Mouse (Mus musculus) intestine, embryonic 14.5 days (tissue): ENCODE data around the gene Rabgap1l. TPM values are rescaled to one million over a fixed set of nuclear protein-coding genes. Genes with fewer than 3 reads are reported as not detected.

Experiments
- ATAC-seq: fragments of 200-750 bp; cut with Nextera tagmentation; replicated peaks from 2 replicates; pipeline ENCODE4 v1.8.0; 2017; ENCODE audit warnings: low read depth, moderate number of reproducible peaks, moderate TSS enrichment, moderate library complexity; ENCODE audit not compliant: low FRiP score, low TSS enrichment
- DNase-seq: peaks from one replicate; pipeline ENCODE4 v3.0.0-alpha.2; 2018; ENCODE audit warnings: low spot score
- H3K27ac ChIP-seq: fragments of 300-500 bp; sonication (generic); 2 replicates; pipeline ENCODE4 v1.5.1; 2014; ENCODE audit warnings: low read depth, mild to moderate bottlenecking, control low read depth
- H3K27me3 ChIP-seq: fragments of 300-500 bp; sonication (generic); replicated peaks from 2 replicates; pipeline ENCODE4 v1.6.1; 2014; ENCODE audit warnings: low read length, control low read depth; ENCODE audit not compliant: control insufficient read depth, insufficient read depth
- H3K36me3 ChIP-seq: fragments of 300-500 bp; sonication (generic); 2 replicates; pipeline ENCODE4 v1.6.1; 2014; ENCODE audit warnings: low read length, control low read depth; ENCODE audit not compliant: control insufficient read depth, insufficient read depth
- H3K4me1 ChIP-seq: fragments of 300-500 bp; sonication (generic); replicated peaks from 2 replicates; pipeline ENCODE4 v1.6.1; 2014; ENCODE audit warnings: low read length, control low read depth, mixed read lengths; ENCODE audit not compliant: control insufficient read depth, insufficient read depth
- H3K4me2 ChIP-seq: fragments of 300-500 bp; sonication (generic); 2 replicates; pipeline ENCODE4 v1.6.1; 2014; ENCODE audit warnings: low read length
- H3K4me3 ChIP-seq: fragments of 300-500 bp; sonication (generic); 2 replicates; pipeline ENCODE4 v1.5.1; 2014; ENCODE audit warnings: low read depth, low read length, control low read depth, mixed read lengths
- H3K9ac ChIP-seq: fragments of 300-500 bp; sonication (generic); 2 replicates; pipeline ENCODE4 v1.6.1; 2014; ENCODE audit warnings: mild to moderate bottlenecking, low read length
- H3K9me3 ChIP-seq: fragments of 300-500 bp; sonication (generic); 2 replicates; pipeline ENCODE4 v1.6.1; 2016; ENCODE audit warnings: low read length, control low read depth; ENCODE audit not compliant: control insufficient read depth
- WGBS: fragments of 180-500 bp; shearing (Covaris S2); extraction: QIAGEN DNeasy Blood & Tissue Kit; methylation state at CpG from one replicate; pipeline ENCODE4 v1.1.7; 2014; 5-methylcytosine and 5-hydroxymethylcytosine counted together
- polyA plus RNA-seq: library from polyadenylated mRNA; unstranded; fragments of >200 nt; fragmentation: Nextera tagmentation; extraction: Ambion mirVana; gene quantifications from 2 replicates; pipeline ENCODE4 v1.2.1, GENCODE M21; 2014

Gene Rabgap1l
- polyA plus RNA-seq, 1 experiment from 2014 or later, result 19.9 TPM

- no peaks in the 10 kb centered on the region for H3K9me3 ChIP-seq
- H3K4me2 ChIP-seq, result no peak overlapping the region
- no peaks in the 10 kb centered on the region for H3K27me3 ChIP-seq
- no peak overlapping the region for H3K4me3 ChIP-seq
- DNase-seq, result no peak
- H3K36me3 ChIP-seq, result no peaks in the 10 kb centered on the region
- H3K4me1 ChIP-seq, result no peaks in the 10 kb centered on the region
- H3K27ac ChIP-seq, result no peak overlapping the region
- WGBS, result 85% methylated on average over 3 of the region's 3 CpGs
- no peak overlapping the region for H3K9ac ChIP-seq
- ATAC-seq, result no peak
These were observed 495.3 kb downstream of the Rabgap1l start for GRCm38 (mm10) chr1:160297701-160298100.

GRCm38 (mm10) chr1:160295323-160295722, 497.7 kb downstream of the Rabgap1l start:
- DNase-seq (no peak), ATAC-seq (no peak)
- Histone ChIP-seq H3K4me1 (no peaks in the 10 kb centered on the region), H3K27ac (no peak overlapping the region), H3K36me3 (no peaks in the 10 kb centered on the region), H3K4me3 (no peak overlapping the region), H3K4me2 (no peak overlapping the region), H3K9ac (no peak overlapping the region), H3K27me3 (no peaks in the 10 kb centered on the region), H3K9me3 (no peaks in the 10 kb centered on the region)
- 91% methylated on average over 1 of the region's 1 CpGs for WGBS

GRCm38 (mm10) chr1:160293488-160293887, 499.5 kb downstream of the Rabgap1l start:
- H3K9me3 ChIP-seq, result no peaks in the 10 kb centered on the region
- H3K4me1 ChIP-seq, result no peaks in the 10 kb centered on the region
- H3K4me2 ChIP-seq, result no peak overlapping the region
- no peak for ATAC-seq
- H3K36me3 ChIP-seq, result no peaks in the 10 kb centered on the region
- DNase-seq, result no peak
- no peak overlapping the region for H3K4me3 ChIP-seq
- H3K27me3 ChIP-seq, result no peaks in the 10 kb centered on the region
- H3K27ac ChIP-seq, result no peak overlapping the region
- H3K9ac ChIP-seq, result no peak overlapping the region
- WGBS, result 81% methylated on average over 3 of the region's 3 CpGs

GRCm38 (mm10) chr1:160292058-160292457, 501.0 kb downstream of the Rabgap1l start:
- no peak overlapping the region for H3K27ac ChIP-seq
- no peaks in the 10 kb centered on the region for H3K9me3 ChIP-seq
- no peaks in the 10 kb centered on the region for H3K27me3 ChIP-seq
- WGBS, result 91% methylated on average over 2 of the region's 2 CpGs
- H3K4me2 ChIP-seq, result no peak overlapping the region
- H3K4me3 ChIP-seq, result no peak overlapping the region
- no peaks in the 10 kb centered on the region; the same call in 1 of the 2 replicates for H3K4me1 ChIP-seq
- DNase-seq (no peak), ATAC-seq (no peak)
- no peaks in the 10 kb centered on the region for H3K36me3 ChIP-seq
- H3K9ac ChIP-seq, result no peak overlapping the region

- no peaks in the 10 kb centered on the region for H3K9me3 ChIP-seq
- no peak for DNase-seq
- ATAC-seq, result no peak
- H3K27ac ChIP-seq, result no peak overlapping the region
- H3K9ac ChIP-seq, result no peak overlapping the region
- peaks cover 4% of the 10 kb centered on the region; the same call in 1 of the 2 replicates for H3K4me1 ChIP-seq
- no peaks in the 10 kb centered on the region for H3K36me3 ChIP-seq
- 63% methylated on average over 9 of the region's 9 CpGs for WGBS
- no peaks in the 10 kb centered on the region for H3K27me3 ChIP-seq
- H3K4me2 ChIP-seq, result no peak overlapping the region
- no peak overlapping the region for H3K4me3 ChIP-seq
These were observed 502.8 kb downstream of the Rabgap1l start for GRCm38 (mm10) chr1:160290242-160290641.

GRCm38 (mm10) chr1:160287058-160287645, 505.9 kb downstream of the Rabgap1l start:
- 46% methylated on average over 5 of the region's 5 CpGs for WGBS

GRCm38 (mm10) chr1:160286400-160287057, 506.5 kb downstream of the Rabgap1l start:
- DNase-seq (no peak), ATAC-seq (no peak)
- Histone ChIP-seq H3K27me3 (no peaks in the 10 kb centered on the region), H3K9me3 (no peaks in the 10 kb centered on the region), H3K4me3 (no peak overlapping the region), H3K27ac (no peak overlapping the region), H3K9ac (no peak overlapping the region), H3K36me3 (no peaks in the 10 kb centered on the region), H3K4me1 (peaks cover 4% of the 10 kb centered on the region; the same call in 1 of the 2 replicates), H3K4me2 (no peak overlapping the region)
- WGBS, result 60% methylated on average over 7 of the region's 7 CpGs

More at GRCm38 (mm10) chr1:160287058-160287645, 505.9 kb downstream of the Rabgap1l start:
- no peak for DNase-seq
- H3K27ac ChIP-seq, result no peak overlapping the region
- no peak overlapping the region for H3K4me2 ChIP-seq
- H3K9ac ChIP-seq, result no peak overlapping the region
- H3K36me3 ChIP-seq, result no peaks in the 10 kb centered on the region
- no peak for ATAC-seq
- peaks cover 4% of the 10 kb centered on the region; the same call in 1 of the 2 replicates for H3K4me1 ChIP-seq
- H3K4me3 ChIP-seq, result no peak overlapping the region
- no peaks in the 10 kb centered on the region for H3K9me3 ChIP-seq
- no peaks in the 10 kb centered on the region for H3K27me3 ChIP-seq

GRCm38 (mm10) chr1:160284241-160284640, 508.8 kb downstream of the Rabgap1l start:
- Histone ChIP-seq H3K27me3 (no peaks in the 10 kb centered on the region), H3K27ac (no peak overlapping the region), H3K4me1 (peaks cover 8% of the 10 kb centered on the region), H3K36me3 (no peaks in the 10 kb centered on the region), H3K9me3 (no peaks in the 10 kb centered on the region), H3K9ac (no peak overlapping the region), H3K4me2 (no peak overlapping the region), H3K4me3 (no peak overlapping the region)
- DNase-seq, result no peak
- WGBS, result 77% methylated on average over 4 of the region's 4 CpGs
- ATAC-seq, result no peak
